Mouse (Mus musculus) thymus, postnatal 4 days (tissue): ENCODE measurements around the gene Npy5r.

Experiments
- DNase-seq: peaks from one replicate; pipeline ENCODE4 v3.0.0; 2021

Gene Npy5r

GRCm38 (mm10) chr8:66687511-66688329, at the start of gene Npy5r:
Gene Npy5r, minus strand, starts transcription at chr8:66688128.
- DNase-seq, result no peak

GRCm38 (mm10) chr8:66731957-66732356, 44.0 kb upstream of the Npy5r start:
- no peak for DNase-seq

- DNase-seq, result no peak
Measured at GRCm38 (mm10) chr8:66729446-66729845, 41.5 kb upstream of the Npy5r start.

GRCm38 (mm10) chr8:66722835-66723234, 34.9 kb upstream of the Npy5r start:
- no peak for DNase-seq

GRCm38 (mm10) chr8:66714324-66714975, 26.5 kb upstream of the Npy5r start:
- no peak for DNase-seq

- DNase-seq, result no peak
Measured at GRCm38 (mm10) chr8:66698782-66699181, 10.9 kb upstream of the Npy5r start.

- no peak for DNase-seq
Measured at GRCm38 (mm10) chr8:66698011-66698410, 10.1 kb upstream of the Npy5r start.

GRCm38 (mm10) chr8:66696970-66697843, 9.3 kb upstream of the Npy5r start, which contains the start of gene Npy1r:
Gene Npy1r, plus strand, starts transcription at chr8:66697192.
- DNase-seq, result no peak

- DNase-seq, result no peak
Measured at GRCm38 (mm10) chr8:66690402-66690801, 2.5 kb upstream of the Npy5r start.

GRCm38 (mm10) chr8:66688799-66689198, 871 bp upstream of the Npy5r start:
- no peak for DNase-seq

GRCm38 (mm10) chr8:66688395-66688794, 467 bp upstream of the Npy5r start:
- DNase-seq, result no peak

- no peak for DNase-seq
Measured at GRCm38 (mm10) chr8:66681261-66681660, 6.7 kb downstream of the Npy5r start.

- DNase-seq, result no peak
Measured at GRCm38 (mm10) chr8:66630721-66631120, 57.2 kb downstream of the Npy5r start.
